Mouse (Mus musculus): ENCODE measurements at regions not wholly inside any gene's neighbourhood (a gene's known extent, or its start where the extent isn't known, plus 50 kb on each side); places are given as distances from the start of the nearest gene placed in this dataset.

DNA sequence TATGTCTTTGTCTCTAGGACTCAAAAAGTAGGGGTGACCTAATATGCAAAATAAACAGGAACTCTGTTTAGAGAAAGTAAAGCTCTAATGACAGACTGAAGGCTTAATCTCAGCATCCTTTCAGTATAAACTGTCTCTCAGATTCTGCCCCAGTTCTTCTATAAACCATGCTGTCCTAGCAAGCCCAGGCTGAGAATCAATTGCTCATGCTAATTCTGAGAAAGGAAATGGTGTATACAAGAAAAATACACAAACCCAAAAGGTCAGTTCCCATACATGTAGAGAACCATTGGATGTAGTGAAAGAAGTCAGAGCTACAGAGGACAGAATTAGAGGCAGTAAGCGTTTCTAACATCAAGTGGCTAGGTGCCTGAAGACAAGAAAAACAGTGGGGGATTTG lies 435.7 kb upstream of the Acvr2a start:
- no peak for DNase-seq (ENCODE audit: low spot score in 2 of 2)
- no peak for TF ChIP-seq CTCF (conservative IDR thresholded peaks at IDR 0.05)
- no peak overlapping the region for H3K4me3 ChIP-seq
- no peak overlapping the region for H3K27ac ChIP-seq

DNA sequence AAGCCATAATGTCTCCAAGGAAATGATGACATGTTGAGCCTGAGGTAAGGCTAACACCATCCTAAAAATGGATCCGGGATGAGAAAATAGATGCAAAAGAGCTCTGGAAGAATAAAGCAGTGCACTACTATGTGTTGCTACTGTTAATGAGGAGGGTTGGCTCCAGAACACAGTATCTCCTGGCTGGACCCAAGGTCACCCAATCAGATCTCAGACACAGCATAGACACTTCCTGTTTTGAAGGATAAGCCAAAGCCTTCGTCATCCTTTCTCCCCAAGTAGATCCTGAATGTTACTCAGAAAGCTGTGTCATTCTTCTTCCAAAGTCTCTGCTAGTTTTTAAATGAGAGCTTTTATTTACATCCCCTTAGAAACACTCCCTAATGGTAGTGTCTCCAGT lies 435.2 kb upstream of the Acvr2a start:
- H3K4me3 ChIP-seq, result no peak overlapping the region
- DNase-seq (ENCODE audit: low spot score in 2 of 2), result no peak
- no peak for TF ChIP-seq CTCF (conservative IDR thresholded peaks at IDR 0.05)

GRCm38 (mm10) chr2:48380140-48380539 lies 433.8 kb upstream of the Acvr2a start:
- TF ChIP-seq CTCF (conservative IDR thresholded peaks at IDR 0.05), result no peak
- no peak overlapping the region for H3K27ac ChIP-seq
- H3K4me3 ChIP-seq, result no peak overlapping the region
- DNase-seq (ENCODE audit: low spot score in 2 of 2), result no peak

More for the DNA sequence above, 435.2 kb upstream of the Acvr2a start:
- no peak overlapping the region for H3K27ac ChIP-seq

DNA sequence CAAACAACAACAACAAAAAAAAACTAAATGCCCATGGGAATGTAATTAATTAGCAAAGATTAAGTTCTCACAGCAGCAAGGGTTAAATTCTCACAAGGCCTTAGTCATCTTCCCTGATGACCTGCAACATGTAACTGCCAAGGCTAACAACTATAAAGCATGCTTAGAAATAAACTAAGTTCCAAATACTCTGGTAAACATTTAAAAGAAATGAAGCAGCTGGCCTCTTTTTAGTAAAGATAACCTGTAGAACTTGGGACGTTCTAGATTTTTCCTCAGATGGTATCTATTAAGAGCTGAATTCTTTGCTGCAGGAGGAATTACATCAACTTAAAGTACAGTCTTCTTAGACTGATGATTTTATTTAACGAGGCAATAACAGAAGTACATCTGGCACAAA lies 433.1 kb upstream of the Acvr2a start:
- no peak for DNase-seq (ENCODE audit: low spot score in 2 of 2)
- H3K27ac ChIP-seq, result no peak overlapping the region
- no peak overlapping the region for H3K4me3 ChIP-seq
- no peak for TF ChIP-seq CTCF (conservative IDR thresholded peaks at IDR 0.05)

- Histone ChIP-seq H3K4me3 (peak overlapping the region; percentile 2; the same call in 1 of the 2 replicates), H3K27ac (no peak overlapping the region)
- DNase-seq (ENCODE audit: low spot score in 2 of 2), result no peak
- TF ChIP-seq CTCF (conservative IDR thresholded peaks at IDR 0.05), result no peak
Observed at GRCm38 (mm10) chr2:48381481-48382075, 432.3 kb upstream of the Acvr2a start.

- no peak for TF ChIP-seq CTCF (conservative IDR thresholded peaks at IDR 0.05)
- H3K4me3 ChIP-seq, result no peak overlapping the region
- no peak overlapping the region for H3K27ac ChIP-seq
- DNase-seq (ENCODE audit: low spot score in 2 of 2), result no peak
Observed at GRCm38 (mm10) chr2:48398504-48398903, 415.4 kb upstream of the Acvr2a start.

GRCm38 (mm10) chr2:48399191-48399590 lies 414.7 kb upstream of the Acvr2a start:
- H3K4me3 ChIP-seq, result no peak overlapping the region
- DNase-seq (ENCODE audit: low spot score in 2 of 2), result no peak

DNA sequence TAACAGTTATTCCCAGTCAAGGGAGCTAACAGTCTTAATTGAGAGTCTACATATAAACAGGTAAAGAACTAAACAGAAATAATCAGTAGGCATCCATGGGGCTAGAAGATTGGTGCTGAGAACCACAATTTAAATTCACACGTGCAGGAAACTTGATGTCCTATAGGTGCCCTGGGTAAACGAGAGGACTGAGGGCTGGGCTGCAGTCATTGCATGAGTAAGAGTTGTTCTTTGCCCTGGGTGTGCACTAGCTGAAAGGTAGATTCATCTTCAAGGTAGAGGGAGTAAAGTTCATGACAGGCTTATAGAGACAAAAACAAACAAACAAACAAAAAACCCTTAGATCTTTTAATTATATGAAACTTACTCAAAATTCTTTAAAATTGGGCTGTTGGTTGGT lies 411.1 kb upstream of the Acvr2a start:
- H3K4me3 ChIP-seq, result no peak overlapping the region
- no peak for DNase-seq (ENCODE audit: low spot score in 2 of 2)
- no peak overlapping the region for H3K27ac ChIP-seq
- no peak for TF ChIP-seq CTCF (conservative IDR thresholded peaks at IDR 0.05)

More at GRCm38 (mm10) chr2:48399191-48399590, 414.7 kb upstream of the Acvr2a start:
- no peak overlapping the region for H3K27ac ChIP-seq
- no peak for TF ChIP-seq CTCF (conservative IDR thresholded peaks at IDR 0.05)

- no peak for DNase-seq (ENCODE audit: low spot score in 2 of 2)
- Histone ChIP-seq H3K4me3 (no peak overlapping the region), H3K27ac (no peak overlapping the region)
- no peak for TF ChIP-seq CTCF (conservative IDR thresholded peaks at IDR 0.05)
Observed at GRCm38 (mm10) chr2:48404460-48404859, 409.4 kb upstream of the Acvr2a start.

GRCm38 (mm10) chr2:48407876-48408275 lies 406.0 kb upstream of the Acvr2a start:
- DNase-seq (ENCODE audit: low spot score in 2 of 2), result no peak
- Histone ChIP-seq H3K4me3 (no peak overlapping the region), H3K27ac (no peak overlapping the region)
- no peak for TF ChIP-seq CTCF (conservative IDR thresholded peaks at IDR 0.05)

GRCm38 (mm10) chr2:48409876-48410275 lies 404.0 kb upstream of the Acvr2a start:
- H3K4me3 ChIP-seq, result no peak overlapping the region
- no peak for TF ChIP-seq CTCF (conservative IDR thresholded peaks at IDR 0.05)

GRCm38 (mm10) chr2:48411392-48411791 lies 402.5 kb upstream of the Acvr2a start:
- TF ChIP-seq CTCF (conservative IDR thresholded peaks at IDR 0.05), result no peak
- no peak for DNase-seq (ENCODE audit: low spot score in 2 of 2)
- Histone ChIP-seq H3K27ac (no peak overlapping the region), H3K4me3 (no peak overlapping the region)

More at GRCm38 (mm10) chr2:48409876-48410275, 404.0 kb upstream of the Acvr2a start:
- no peak overlapping the region for H3K27ac ChIP-seq
- DNase-seq (ENCODE audit: low spot score in 2 of 2), result no peak

- no peak overlapping the region for H3K4me3 ChIP-seq
- no peak for DNase-seq (ENCODE audit: low spot score in 2 of 2)
- H3K27ac ChIP-seq, result no peak overlapping the region
- TF ChIP-seq CTCF (conservative IDR thresholded peaks at IDR 0.05), result no peak
Observed at GRCm38 (mm10) chr2:48412683-48413440, 401.0 kb upstream of the Acvr2a start.
